Mouse (Mus musculus) cerebellum, postnatal 36 days (tissue): ENCODE data around the gene Methig1.
"Not testable (repeated sequence)": the region's sequence is repeated elsewhere in the genome, so short reads cannot be mapped to it uniquely, and the experiment has no call there.

ENCODE experiments used
- DNase-seq, 2 experiments: peaks; one replicate each; pipeline ENCODE4 v3.0.0; 2021 to 2022; ENCODE audit warnings: mixed read lengths in 2 of 2

Methig1 gene

DNA sequence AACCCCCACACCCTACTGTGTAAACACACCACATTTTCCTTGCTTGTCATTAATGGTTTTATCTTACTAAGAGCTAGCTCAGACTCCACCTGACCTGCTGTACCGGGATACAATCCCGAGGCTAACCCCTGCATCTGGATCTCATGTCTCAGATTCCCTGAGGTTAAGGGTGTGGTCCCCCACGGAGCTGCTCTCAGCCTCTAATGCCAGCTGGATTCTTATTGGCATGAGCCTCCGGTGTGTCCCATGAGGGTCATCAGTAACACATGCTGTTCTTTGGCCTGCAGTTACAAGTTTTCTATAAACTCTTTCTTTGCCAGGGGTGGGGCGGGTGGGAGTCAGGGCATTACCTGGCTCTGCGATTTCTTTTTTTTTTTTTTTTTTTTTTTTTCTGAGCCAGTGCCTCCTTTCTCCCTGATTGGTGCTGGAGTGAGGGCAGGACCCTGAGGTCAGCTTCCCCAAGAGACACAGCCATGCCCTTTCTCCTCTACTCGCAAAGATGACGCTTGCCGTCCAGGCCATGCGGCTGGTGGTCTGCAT, at the start of gene Methig1, which contains the start of gene Mettl7a2:
Gene Methig1, plus strand, starts transcription at position 439 of the 540 bp plus-strand sequence.
Gene Mettl7a2, plus strand, starts transcription at position 490 of the 540 bp plus-strand sequence.
- no peak for DNase-seq

DNA sequence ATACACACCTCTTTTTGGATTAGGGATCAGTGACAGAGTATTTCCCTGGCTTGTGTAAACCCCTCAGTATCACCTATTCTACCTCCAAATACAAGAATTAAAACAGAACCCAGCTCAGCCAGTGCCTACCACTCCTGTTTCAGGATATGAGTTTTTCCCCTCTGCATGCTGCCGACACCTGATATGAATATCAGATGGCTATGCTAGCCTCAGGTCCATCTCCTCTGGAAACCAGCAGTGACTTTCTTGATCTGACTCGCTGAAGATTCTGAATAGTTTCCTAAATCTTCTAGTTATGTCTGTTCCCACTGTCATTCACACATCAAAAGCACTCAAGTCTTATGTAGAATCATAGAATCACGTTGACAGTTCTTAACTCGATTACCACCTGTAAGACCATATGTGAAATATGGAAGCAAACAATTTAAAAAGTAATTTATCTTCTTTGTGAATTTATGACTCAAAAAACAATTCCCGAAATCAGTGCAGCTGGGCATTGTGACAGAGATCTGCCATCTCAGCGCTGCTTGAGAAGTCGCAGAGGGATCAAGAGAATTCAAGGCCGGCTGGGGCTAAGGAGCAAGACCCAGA, 49.4 kb upstream of the Methig1 start:
- no peak for DNase-seq

DNA sequence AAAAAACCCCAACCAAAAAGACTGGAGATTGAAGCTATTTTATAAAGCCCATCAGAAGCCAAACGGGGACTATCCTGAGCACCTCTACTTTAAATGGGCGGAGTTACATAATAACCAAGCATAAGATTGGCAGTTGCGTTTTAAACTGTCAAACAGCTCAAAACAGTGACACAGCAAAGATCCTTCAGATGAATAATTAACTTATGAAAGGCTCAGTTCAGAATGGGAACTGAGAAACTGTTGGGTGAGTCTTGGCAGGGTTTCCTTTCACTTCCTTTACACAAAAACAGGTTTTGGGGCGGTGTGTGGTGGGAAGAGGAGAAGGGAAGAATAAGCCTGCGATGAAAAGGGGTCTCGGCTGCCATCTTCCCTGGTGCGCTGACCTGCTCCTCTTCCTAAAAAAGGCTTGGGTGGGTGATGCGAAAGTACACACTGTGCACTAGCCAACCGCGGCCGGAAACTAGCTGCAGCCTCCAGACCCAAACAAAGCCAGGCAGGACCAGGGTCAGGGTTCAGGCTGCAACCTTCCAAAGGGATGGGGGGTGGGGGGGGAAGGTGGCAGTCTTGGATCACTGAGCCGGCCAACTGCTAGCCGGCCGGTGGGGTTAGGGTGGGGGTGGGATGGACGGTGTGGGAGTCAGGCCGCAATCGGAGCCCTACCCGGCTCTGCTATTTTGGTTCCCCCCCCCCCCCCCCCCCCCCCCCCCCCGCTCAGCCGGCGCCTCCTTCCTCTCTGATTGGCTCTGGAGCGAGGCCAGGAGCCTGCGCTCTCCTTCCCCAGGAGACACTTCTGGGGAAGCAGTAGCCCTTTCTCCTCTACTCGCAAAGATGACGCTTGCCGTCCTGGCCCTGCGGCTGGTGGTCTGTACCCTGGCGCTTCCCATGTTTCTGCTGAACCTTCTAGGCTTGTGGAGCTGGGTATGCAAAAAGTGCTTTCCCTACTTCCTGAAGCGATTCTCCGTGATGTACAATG, 48.6 kb upstream of the Methig1 start, which contains the start of gene Mettl7a1:
Gene Mettl7a1, plus strand, starts transcription at position 122 of the 973 bp plus-strand sequence.
- DNase-seq: peak; percentile 86 to 88

DNA sequence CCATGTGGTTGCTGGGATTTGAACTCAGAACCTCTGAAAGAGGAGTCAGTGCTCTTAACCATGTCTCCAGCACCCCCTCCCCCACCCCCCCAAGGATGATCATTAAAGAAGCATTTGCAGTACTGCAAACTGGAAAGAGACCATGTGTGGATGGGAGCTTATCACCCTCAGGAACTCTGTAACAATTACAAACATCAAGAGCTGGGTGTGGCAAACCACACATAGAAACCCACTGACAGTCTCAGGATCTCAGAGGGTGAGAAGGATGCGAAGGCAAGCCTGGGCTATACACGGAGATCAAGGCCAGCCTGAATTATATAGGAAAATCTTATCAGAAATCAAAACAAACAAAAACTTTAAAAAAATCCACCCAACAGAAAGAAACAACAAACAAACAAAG, 46.7 kb upstream of the Methig1 start:
- no peak for DNase-seq

DNA sequence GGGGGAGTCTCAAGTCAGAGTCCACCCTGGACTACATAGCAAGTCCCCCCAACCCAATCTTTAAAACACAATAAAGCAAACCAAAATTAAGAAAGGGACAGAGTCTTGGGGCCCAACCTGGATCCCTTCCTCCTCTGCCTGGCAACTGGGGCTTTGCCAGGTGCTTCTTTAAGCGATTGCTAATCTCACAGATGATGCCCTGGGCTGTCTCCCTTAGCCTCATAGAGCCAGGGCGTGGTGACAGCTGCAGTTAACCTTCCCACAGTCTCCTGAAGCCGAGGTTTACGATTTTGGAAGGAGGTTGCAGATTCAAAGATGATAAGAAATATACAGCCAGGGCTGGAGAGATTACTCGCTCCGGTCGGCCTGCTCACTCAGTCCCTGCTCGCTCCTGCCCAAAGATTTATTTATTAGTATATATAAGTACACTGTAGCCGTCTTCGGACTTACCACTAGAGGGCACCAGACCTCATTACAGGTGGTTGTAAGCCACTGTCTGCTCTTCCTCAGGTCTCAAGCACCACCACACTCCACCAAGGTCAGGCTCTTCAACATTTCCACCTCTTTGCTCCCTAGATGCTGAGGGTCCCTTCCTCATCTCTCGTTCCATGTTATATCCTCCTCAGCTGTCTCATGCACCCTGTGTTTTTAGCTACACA, 45.4 kb upstream of the Methig1 start:
- DNase-seq: peak; percentile 37 to 46

DNA sequence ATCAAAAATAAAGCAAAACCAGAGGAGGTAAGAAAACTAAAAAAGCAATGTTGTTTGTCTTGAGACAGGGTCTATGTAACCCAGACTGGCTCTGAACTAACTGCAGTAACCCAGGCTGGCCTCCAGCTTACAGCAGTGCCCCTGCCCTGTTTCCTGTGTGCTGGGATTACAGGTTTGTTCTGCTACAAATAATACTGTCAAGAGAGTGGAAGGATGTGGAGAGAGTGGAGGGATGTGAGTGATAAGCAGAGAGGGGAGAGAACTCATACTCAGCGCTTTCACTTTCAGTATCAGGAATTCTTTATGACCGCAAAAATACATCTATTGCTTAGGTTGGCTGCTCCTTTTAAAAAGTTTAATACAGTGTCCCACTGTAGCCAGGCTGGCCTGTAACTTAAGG, 40.6 kb upstream of the Methig1 start:
- DNase-seq: no peak

DNA sequence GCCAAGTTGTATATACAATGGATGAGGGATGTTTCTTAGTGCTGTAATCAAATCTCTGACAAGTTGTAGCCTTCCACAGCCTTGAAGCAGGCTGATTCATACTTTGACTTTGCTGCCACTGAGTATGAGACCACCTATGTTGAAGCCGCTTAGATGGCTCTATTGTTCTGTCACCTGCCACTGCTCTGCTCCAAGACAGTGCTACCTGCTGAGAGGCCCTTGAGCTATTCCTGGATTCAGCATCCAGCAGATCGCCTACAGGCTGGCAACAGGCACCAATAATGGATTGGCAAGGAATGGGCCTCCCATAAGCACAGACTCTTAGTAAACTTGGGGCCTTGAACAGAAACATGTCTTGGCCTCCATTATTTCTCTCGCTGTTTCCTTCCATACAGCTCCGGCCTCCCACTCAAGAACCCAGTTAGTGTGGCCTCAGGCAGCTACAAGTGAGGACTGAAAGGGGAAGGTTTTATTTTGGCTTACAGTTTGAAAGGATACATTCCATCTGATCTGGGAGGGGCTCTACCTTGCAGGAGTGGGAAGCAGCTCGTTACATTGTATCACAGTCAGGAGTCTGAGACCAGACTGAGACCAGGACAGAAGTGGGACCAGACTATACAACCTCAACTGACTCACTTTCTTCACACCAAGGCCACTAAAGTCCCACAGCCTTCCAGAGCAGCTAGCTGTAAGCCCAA, 38.4 kb upstream of the Methig1 start:
- no peak for DNase-seq

DNA sequence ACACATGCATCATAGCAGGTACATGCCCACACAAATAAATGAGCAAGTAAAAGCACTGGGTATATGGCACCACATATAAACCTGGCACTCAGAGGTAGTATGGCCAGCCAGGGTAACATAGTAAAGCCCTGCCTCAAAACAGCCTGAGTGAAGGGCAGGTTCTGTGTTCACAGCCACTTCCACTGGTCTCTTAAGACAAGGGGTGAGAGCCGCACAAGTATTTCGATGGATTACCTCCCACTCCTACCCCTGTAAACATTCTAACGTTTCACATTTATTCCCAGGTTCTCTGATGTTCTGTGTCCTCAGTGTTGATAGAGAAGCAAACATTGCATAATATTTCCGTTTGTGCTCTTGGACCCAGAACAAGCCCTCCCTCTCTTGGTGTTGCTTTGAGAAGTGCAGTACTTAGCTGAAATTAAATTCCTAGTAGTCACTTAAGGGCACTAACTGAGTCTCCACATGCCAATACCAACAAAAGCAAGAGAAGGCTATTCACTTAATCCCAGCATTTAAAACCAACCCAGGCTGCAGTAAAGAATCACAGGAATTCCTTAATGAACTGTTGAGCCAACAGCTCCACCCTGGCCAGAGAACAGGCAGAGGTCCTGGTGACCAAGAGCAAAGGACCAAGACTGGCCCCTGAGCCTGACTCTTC, 34.8 kb upstream of the Methig1 start:
- not testable (repeated sequence) for DNase-seq

DNA sequence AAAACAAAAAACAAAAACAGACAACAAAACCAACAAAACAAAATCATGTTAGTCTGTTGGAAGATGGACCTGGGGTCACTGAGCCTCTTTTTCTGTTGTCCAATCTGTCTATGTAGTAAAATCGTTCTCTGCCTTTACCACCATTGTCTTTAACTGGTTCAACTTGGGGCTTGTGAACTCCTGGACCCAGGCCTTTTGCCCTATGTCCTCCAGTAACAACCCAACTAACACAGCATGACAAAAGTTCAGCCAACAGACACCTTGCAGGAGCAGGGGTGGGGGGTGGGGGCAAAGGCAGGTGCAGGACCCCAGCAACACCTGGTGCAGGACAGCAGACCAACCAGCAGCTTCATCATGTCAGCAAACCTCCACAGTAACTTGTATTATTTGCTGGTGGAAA, 33.1 kb upstream of the Methig1 start:
- DNase-seq: no peak

DNA sequence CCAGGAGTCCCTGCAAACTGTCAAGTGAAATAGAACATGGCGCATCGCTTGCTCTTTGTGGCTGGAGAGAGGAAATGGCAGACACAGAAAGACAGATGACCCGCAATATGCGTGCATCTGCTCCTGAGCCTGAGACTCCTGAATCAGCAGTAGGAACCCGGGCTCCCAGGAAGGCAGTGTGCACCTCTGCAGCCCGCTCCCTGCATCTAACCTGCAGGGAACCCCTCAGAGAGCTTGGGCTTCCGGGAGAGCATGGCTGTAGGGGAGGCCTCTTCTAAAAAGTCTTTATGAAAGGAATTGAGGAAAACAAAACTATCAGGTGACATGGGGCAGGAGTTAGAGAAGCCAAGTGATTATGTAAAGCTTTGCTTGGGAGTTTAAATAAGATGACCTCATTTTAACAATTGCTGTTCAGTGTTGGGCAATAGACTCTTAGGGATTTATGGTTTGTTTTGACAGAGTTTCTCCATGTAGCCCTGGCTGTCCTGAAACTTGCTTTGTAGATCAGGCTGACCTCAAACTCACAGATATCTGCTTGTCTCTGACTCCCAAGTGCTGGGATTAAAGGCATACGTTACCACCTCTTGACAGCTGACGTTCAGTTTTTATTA, 32.5 kb upstream of the Methig1 start:
- no peak for DNase-seq

DNA sequence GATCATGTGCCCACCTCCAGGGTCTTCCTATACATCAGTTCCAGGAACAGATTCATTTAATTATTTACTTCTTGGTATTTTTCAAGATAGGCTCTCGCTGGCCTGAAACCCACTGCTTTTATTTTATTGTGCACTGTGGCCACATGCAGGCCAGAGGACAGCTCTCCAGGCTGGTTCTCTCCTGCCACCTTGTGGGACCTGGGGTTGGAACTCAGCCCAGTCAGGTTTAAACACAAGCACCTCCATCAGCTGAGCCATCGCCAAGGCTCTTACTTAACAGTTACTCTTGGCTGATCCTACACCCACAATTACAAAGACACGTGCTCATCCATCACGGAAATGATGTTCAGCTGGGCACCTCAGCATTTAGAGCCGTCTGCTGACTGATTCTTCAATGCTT, 31.8 kb upstream of the Methig1 start:
- peak; percentile 68 to 75 for DNase-seq

DNA sequence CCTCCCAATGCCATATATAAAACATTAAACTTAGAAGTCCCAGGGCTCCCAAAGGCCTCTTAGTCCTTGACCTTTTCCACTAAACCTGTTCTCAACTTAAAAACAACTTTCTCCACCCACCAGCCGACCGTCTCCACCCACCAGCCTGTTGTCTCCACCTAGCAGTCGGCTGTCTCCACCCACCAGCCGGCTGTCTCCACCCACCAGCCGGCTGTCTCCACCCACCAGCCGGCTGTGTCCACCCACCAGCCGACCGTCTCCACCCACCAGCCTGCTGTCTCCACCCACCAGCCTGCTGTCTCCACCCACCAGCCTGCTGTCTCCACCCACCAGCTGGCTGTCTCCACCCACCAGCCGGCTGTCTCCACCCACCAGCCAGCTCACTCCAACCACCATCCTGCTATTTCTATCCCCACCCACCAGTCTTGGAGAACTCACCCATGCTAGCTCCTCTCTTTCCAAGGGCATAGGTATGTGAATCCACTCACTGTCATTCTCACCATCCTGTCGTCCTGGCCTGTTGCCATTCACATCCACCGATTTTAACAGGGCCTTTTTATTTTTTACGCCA, 28.8 kb upstream of the Methig1 start:
- no peak for DNase-seq

DNA sequence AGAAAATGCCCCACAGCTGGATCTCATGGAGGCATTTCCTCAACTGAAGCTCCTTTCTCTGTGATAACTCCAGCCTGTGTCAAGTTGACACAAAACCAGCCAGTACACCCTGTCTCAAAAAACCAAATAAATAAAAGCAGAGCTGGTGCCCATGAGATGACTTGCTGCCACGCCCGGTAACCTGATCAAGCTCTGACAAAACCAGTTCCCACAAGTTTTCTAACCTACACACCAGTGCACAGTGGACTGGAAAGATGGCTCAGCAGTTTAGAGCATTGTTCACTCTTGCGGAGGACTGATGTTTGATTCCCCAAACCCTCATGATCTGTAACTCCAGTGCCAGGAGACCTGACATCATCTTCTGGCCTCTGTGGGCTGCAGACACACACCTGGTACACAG, 27.7 kb upstream of the Methig1 start:
- DNase-seq: no peak

DNA sequence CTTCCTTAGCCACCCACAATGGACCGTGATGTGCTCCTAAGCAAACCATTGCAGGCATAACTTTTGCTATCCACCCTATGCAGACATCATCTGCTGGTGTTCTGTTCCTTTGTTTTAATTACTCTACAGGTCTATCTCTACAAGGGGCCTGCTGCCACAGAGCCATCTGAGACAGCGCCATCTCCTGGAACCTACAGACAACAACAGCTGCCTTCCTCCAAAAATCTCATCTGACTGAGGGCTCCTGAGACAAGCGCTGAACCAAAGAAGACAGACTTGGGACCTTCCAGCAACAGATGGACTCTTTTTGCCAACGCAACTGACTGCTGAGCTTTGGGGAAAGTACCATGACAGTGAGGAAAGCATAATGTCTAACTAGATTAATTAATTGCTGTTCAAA, 24.9 kb upstream of the Methig1 start:
- not testable (repeated sequence) for DNase-seq

DNA sequence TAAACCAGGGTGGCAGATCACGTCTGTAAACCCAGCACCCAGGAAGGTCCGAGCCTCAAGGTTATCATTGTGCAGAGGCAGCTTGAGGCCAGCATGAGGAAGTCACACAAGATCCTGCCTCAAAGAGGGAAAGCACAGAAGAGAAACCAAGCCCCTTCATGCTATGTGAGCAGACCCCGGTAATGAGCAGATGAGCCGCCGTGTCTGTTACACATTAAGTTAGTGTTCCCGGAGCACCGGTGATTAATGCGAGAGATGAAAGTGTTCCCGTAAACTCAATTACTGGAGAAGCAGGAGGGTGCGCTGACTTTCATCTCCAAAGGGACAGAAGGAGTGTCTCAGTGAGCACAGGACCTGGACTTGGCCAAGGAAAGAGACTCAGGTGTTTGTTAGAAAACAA, 23.6 kb upstream of the Methig1 start:
- not testable (repeated sequence) for DNase-seq

DNA sequence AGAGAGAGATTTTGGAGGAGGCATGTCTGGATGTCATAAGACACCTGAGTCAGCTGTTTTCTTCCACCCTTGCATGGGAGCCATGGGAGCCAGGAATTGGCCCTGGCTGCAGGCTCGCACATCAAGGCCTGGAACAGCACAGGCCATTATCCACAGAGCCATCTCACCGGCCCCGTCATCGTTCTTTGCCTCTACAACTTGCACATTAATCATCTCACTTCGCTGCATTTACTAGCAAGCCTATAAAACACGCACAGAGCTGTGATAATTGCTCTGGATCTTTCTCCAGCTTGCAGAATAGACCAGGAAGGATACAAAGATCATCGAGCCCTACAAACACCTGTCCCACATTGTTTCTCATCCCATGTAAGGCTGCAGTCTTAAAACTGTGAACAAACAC, 22.2 kb upstream of the Methig1 start:
- DNase-seq: no peak

DNA sequence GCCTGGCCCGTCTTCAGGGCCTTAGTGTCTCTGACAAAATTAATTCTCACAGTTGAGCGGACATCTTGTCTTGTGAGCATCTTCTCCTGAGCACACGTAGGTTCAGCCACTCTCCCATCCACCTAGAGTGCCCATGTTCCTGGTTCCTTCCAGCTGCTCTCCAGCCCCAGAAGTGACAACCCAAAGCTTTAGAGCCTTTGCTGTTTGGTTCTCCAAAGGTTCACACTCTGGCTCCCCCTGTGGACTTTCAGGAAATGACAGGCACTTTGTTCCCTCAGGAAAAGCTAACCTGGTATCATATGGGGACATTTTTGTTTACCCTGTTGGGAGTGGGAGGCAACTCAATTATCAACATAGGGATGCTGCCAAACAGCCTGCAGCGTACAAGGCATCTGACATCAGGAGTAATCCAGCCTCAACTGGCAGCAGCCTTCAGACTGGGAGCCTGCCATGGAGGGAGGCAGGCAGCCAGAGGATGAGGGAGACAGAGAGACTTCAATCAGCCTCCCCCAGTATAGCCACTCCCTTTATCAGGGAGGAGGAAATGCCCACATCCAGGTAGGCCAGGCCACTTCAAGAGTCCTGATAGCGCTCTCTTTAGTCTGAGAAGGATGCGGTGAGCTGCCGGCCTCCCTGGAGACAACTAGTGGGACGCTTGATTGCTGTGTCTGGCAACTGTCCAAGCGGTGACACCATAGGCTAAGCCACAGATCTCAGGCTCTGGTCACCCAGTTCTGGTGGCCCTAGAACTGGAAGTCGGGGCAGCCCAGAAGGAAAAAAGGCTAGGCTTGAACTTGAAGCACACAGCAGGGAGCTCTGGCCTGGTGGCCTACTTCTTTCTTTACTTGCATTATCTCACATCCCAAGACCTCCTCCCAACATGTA, 20.6 kb upstream of the Methig1 start:
- DNase-seq: not testable (repeated sequence)

DNA sequence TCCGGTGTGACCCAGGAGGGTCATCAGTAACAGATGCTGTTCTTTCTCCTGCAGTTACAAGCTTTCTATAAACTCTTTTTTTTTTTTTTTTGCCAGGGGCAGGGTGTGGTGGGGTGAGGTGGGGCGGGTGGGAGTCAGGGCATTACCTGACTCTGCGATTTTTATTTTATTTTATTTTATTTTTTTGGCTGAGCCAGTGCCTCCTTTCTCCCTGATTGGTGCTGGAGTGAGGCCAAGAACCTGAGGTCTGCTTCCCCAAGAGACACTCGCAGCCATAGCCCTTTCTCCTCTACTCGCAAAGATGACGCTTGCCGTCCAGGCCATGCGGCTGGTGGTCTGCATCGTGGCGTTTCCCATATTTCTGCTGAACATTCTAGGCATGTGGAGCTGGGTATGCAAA, 18.3 kb upstream of the Methig1 start, which contains the start of gene Mettl7a3:
Gene Mettl7a3, plus strand, starts transcription at position 301 of the 400 bp plus-strand sequence.
- no peak for DNase-seq

DNA sequence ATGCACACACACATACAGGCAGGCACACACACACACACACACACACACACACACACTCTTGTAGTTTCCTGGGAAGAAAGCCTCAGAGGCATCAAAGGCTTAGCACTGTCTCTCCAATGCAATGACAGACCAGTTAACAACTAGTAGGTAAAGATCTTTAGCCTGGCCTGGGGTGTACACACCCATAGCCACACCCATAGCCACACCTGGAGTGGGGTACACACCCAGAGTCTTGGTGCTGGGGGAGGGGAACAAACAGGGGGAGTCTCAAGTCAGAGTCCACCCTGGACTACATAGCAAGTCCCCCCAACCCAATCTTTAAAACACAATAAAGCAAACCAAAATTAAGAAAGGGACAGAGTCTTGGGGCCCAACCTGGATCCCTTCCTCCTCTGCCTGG, 15.6 kb upstream of the Methig1 start:
- not testable (repeated sequence) for DNase-seq

DNA sequence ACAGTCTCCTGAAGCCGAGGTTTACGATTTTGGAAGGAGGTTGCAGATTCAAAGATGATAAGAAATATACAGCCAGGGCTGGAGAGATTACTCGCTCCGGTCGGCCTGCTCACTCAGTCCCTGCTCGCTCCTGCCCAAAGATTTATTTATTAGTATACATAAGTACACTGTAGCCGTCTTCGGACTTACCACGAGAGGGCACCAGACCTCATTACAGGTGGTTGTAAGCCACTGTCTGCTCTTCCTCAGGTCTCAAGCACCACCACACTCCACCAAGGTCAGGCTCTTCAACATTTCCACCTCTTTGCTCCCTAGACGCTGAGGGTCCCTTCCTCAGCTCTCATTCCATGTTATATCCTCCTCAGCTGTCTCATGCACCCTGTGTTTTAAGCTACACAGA, 15.1 kb upstream of the Methig1 start:
- DNase-seq: peak; percentile 70 to 71
